Mouse (Mus musculus) liver, embryonic 11.5 days (tissue): ENCODE results near the gene Hoxa6. TPM values are rescaled to one million over a fixed set of nuclear protein-coding genes. Genes with fewer than 3 reads are reported as not detected.

Experiments
- ATAC-seq: fragments of 200-750 bp; cut with Nextera tagmentation; replicated peaks from 2 replicates; pipeline ENCODE4 v1.8.0; 2017; ENCODE audit warnings: moderate number of reproducible peaks, mild to moderate bottlenecking, moderate TSS enrichment, moderate library complexity; ENCODE audit not compliant: low FRiP score
- DNase-seq: peaks from one replicate; pipeline ENCODE4 v3.0.0-alpha.2; 2017; ENCODE audit warnings: low spot score
- H3K27ac ChIP-seq: fragments of 300-500 bp; sonication (generic); 2 replicates; pipeline ENCODE4 v1.5.1; 2014; ENCODE audit warnings: mild to moderate bottlenecking, low read depth, low read length, control low read depth
- H3K27me3 ChIP-seq: fragments of 300-500 bp; sonication (generic); replicated peaks from 2 replicates; pipeline ENCODE4 v1.6.1; 2014; ENCODE audit warnings: low read length, mixed read lengths; ENCODE audit not compliant: control insufficient read depth, insufficient read depth
- H3K36me3 ChIP-seq: fragments of 300-500 bp; sonication (generic); 2 replicates; pipeline ENCODE4 v1.6.1; 2014; ENCODE audit warnings: mild to moderate bottlenecking, low read length, moderate library complexity, mixed read lengths; ENCODE audit not compliant: control insufficient read depth, insufficient read depth
- H3K4me1 ChIP-seq: fragments of 300-500 bp; sonication (generic); replicated peaks from 2 replicates; pipeline ENCODE4 v1.6.1; 2014; ENCODE audit warnings: low read length, mixed read lengths; ENCODE audit not compliant: control insufficient read depth, insufficient read depth
- H3K4me2 ChIP-seq: fragments of 300-500 bp; sonication (generic); 2 replicates; pipeline ENCODE4 v1.6.1; 2014; ENCODE audit warnings: mild to moderate bottlenecking, control low read depth, moderate library complexity
- H3K4me3 ChIP-seq: fragments of 300-500 bp; sonication (generic); 2 replicates; pipeline ENCODE4 v1.5.1; 2014; ENCODE audit warnings: low read depth, low read length, control low read depth
- H3K9ac ChIP-seq: fragments of 300-500 bp; sonication (generic); 2 replicates; pipeline ENCODE4 v1.6.1; 2014; ENCODE audit warnings: low read depth, low read length, control low read depth
- H3K9me3 ChIP-seq: fragments of 300-500 bp; sonication (generic); 2 replicates; pipeline ENCODE4 v1.6.1; 2016; ENCODE audit warnings: low read length, inconsistent platforms, mixed read lengths; ENCODE audit not compliant: control insufficient read depth
- WGBS: fragments of 180-500 bp; shearing (Covaris S2); extraction: QIAGEN DNeasy Blood & Tissue Kit; methylation state at CpG from one replicate; pipeline ENCODE4 v1.1.7; 2014; 5-methylcytosine and 5-hydroxymethylcytosine counted together
- polyA plus RNA-seq: library from polyadenylated mRNA; unstranded; fragments of >200 nt; fragmentation: Nextera tagmentation; extraction: Ambion mirVana; gene quantifications from 2 replicates; pipeline ENCODE4 v1.2.1, GENCODE M21; 2014

Hoxa6 gene
- polyA plus RNA-seq, 1 experiment from 2014 or later = 0.45 TPM

DNA sequence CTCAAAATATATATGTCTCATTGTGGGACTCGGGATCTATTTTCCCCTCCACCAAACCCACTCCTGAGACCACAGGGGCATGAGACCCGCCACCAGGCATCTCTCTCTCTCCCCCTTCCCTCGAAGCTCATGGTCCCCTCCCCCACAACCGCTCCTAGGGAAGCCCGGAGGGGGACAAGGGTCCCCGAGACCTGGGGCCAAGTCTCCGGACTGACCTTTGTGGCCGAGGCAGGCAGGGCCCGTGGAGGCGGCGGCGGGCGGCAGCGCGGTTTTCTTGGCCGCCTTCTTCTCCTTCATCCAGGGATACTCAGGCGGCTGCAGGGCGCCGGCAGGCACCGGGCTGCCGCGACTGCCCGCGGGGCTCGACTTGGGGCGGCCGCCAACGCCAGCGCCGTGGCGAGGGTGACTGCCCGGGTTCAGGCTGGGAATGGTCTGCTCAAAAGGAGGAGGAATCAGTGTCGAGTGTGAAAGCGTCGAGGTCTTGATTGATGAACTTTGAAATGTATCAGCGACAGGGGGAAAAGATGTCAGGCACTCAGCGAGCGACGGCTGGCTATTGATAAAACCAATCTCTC is 44.4 kb downstream of the Hoxa6 start:
- H3K4me3 ChIP-seq = peak overlapping the region; percentile 41
- 0 out of 2 replicates have a peak, but pooled peaks cover 3% of the 10 kb centered on the region for H3K4me1 ChIP-seq
- H3K4me2 ChIP-seq = peak overlapping the region; percentile 48
- H3K9ac ChIP-seq = peak overlapping the region; percentile 47
- WGBS = under 1% methylated on average over 39 of the region's 39 CpGs
- H3K27me3 ChIP-seq = peaks cover 97% of the 10 kb centered on the region
- peak overlapping the region; percentile 86 for H3K27ac ChIP-seq
- no peak for ATAC-seq
- H3K9me3 ChIP-seq = no peaks in the 10 kb centered on the region
- H3K36me3 ChIP-seq = no peaks in the 10 kb centered on the region
- peak; percentile 55 for DNase-seq

- H3K4me1 ChIP-seq = no peaks in the 10 kb centered on the region
- H3K9ac ChIP-seq = peak overlapping the region; percentile 47; the same call in 1 of the 2 replicates
- H3K4me3 ChIP-seq = peak overlapping the region; percentile 41
- DNase-seq (peak; percentile 49), ATAC-seq (no peak)
- peaks cover 98% of the 10 kb centered on the region for H3K27me3 ChIP-seq
- no peaks in the 10 kb centered on the region for H3K36me3 ChIP-seq
- 8% methylated on average over 17 of the region's 17 CpGs for WGBS
- H3K4me2 ChIP-seq = peak overlapping the region; percentile 48
- peak overlapping the region; percentile 86 for H3K27ac ChIP-seq
- no peaks in the 10 kb centered on the region for H3K9me3 ChIP-seq
Measured at GRCm38 (mm10) chr6:52163366-52164031, 45.0 kb downstream of the Hoxa6 start.

DNA sequence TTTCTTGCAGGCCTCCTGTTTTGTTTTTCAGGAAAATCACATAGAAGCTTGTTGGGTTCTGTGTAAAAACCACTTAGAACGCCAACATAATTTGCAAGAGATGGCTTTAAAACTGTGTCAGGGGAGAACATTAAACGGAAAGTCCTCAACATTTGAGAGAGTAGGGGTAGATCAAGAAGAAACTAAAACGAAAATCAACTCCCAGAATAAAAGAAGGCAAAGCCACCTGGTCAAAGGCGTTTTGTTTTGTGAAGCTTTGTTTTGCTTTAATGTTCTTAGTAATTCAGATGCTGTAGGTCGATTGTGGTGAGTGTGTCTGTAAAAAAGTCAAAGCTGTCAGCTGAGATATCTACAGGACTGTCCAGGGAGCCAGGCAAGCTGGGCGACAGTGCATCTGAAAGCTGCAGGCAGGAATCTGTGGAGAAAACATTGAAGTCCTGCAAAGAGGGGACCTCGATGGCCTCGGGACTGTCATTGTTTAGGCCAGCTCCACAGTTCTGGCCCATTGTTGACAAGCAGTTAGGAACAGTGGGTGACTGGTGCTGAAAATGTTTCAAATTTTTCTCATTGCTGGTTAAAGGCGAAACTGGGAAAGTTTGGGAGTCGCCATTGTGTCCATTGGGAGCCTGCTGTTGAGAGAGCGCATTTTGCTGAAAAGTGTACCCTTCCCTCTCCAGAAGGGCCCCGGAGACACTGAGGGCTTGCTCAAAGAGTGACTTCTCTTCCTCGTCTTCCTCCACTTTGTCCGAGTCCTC is 45.7 kb downstream of the Hoxa6 start:
- Histone ChIP-seq H3K36me3 (no peaks in the 10 kb centered on the region), H3K4me1 (no peaks in the 10 kb centered on the region), H3K4me3 (peak overlapping the region; percentile 41), H3K27me3 (peaks cover 98% of the 10 kb centered on the region), H3K4me2 (peak overlapping the region; percentile 48), H3K27ac (peak overlapping the region; percentile 72; the same call in 1 of the 2 replicates), H3K9ac (peak overlapping the region; percentile 47), H3K9me3 (no peaks in the 10 kb centered on the region)
- ATAC-seq = no peak
- 11% methylated on average over 14 of the region's 14 CpGs for WGBS
- DNase-seq = no peak

DNA sequence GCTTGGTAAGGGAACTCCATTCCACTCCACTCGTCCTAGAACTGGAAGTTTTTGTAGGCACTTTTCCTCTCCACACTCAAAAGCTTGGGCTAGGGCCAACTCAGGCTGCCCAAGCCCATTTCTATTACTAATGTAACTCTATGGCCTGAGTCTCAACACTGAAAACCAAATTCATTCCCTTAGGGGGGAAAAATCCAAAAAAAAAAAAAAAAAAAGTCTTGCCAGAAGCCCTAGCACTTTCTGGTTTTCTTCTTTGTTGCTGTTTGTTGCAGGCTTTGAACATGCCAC is 46.5 kb downstream of the Hoxa6 start:
- H3K4me2 ChIP-seq = peak overlapping the region; percentile 83
- H3K27ac ChIP-seq = no peak overlapping the region
- WGBS = 25% methylated on average over 1 of the region's 1 CpGs
- ATAC-seq (no peak), DNase-seq (no peak)
- no peaks in the 10 kb centered on the region for H3K4me1 ChIP-seq
- peaks cover 98% of the 10 kb centered on the region for H3K27me3 ChIP-seq
- H3K9me3 ChIP-seq = no peaks in the 10 kb centered on the region
- no peaks in the 10 kb centered on the region for H3K36me3 ChIP-seq
- peak overlapping the region; percentile 7; the same call in 1 of the 2 replicates for H3K9ac ChIP-seq
- H3K4me3 ChIP-seq = no peak overlapping the region

DNA sequence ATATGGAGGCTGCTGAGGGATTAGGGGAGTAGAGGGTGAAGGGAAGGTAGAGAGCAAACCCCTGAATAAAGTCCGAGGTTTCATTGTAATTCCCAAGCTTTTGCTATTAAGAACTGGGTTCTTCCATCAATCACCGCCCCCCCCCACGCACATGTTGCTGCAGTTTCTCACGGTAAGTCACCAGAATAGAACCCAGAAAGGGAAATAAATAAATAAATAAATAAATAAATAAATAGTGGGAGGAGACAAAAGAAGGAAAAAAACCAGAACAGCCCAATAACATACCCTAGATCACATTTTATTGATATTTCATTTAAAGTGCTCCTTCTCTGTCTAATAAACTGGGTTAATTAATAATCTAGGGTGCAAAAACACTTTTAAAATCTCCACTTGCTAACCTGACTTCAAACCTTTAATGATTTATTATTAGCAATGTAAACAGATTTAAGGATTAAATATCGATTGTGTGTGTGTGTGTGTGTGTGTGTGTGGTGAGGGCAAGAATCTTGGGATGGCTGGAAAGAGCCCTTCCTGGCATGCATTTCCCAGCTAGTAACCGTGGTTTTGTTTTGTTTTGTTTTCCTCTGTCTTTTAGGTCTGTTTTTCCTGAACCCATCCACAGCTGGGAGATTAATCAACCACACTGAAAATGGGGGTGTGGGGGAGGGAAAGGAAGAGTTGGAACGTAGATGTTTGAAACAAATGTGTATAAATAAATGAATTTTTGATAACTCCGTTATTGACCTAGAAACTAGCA is 47.0 kb downstream of the Hoxa6 start:
- ATAC-seq (no peak), DNase-seq (no peak)
- Histone ChIP-seq H3K27me3 (peaks cover 98% of the 10 kb centered on the region), H3K9ac (peak overlapping the region; percentile 7; the same call in 1 of the 2 replicates), H3K9me3 (no peaks in the 10 kb centered on the region), H3K4me2 (peak overlapping the region; percentile 83), H3K4me1 (no peaks in the 10 kb centered on the region), H3K4me3 (peak overlapping the region; percentile 66), H3K36me3 (no peaks in the 10 kb centered on the region), H3K27ac (peak overlapping the region; percentile 84; the same call in 1 of the 2 replicates)
- WGBS = 22% methylated on average over 8 of the region's 8 CpGs

GRCm38 (mm10) chr6:52160511-52161335 is 47.8 kb downstream of the Hoxa6 start:
- Histone ChIP-seq H3K4me3 (peak overlapping the region; percentile 66), H3K27me3 (peaks cover 98% of the 10 kb centered on the region), H3K36me3 (no peaks in the 10 kb centered on the region), H3K4me1 (no peaks in the 10 kb centered on the region), H3K4me2 (peak overlapping the region; percentile 83), H3K9me3 (no peaks in the 10 kb centered on the region), H3K9ac (peak overlapping the region; percentile 56), H3K27ac (peak overlapping the region; percentile 84)
- DNase-seq (peak; percentile 43), ATAC-seq (no peak)
- WGBS = 10% methylated on average over 30 of the region's 30 CpGs

DNA sequence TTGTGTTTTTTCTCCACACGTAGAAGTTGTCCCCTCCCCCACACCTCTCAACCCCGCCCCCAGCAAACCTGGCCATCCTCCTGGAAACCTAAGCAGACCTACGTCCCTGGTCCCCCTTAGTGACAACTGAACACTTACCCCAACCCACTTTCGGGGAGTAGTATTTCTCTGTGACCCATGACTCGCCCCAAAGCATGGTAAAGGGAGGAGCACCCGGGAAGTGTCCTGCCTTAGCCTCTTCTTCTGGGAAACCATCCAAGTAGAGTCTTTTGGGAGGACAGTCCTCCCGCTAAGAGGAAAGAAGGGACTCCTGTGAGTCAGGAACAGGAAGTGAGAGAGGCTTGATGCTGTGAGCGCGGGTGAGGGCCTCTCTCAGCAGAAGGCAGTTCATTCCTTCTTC is 48.5 kb downstream of the Hoxa6 start:
- DNase-seq (no peak), ATAC-seq (no peak)
- peak overlapping the region; percentile 56; the same call in 1 of the 2 replicates for H3K9ac ChIP-seq
- H3K36me3 ChIP-seq = no peaks in the 10 kb centered on the region
- H3K4me3 ChIP-seq = peak overlapping the region; percentile 66
- peak overlapping the region; percentile 83 for H3K4me2 ChIP-seq
- WGBS = 3% methylated on average over 9 of the region's 9 CpGs
- no peaks in the 10 kb centered on the region for H3K9me3 ChIP-seq
- peak overlapping the region; percentile 84; the same call in 1 of the 2 replicates for H3K27ac ChIP-seq
- H3K4me1 ChIP-seq = no peaks in the 10 kb centered on the region
- H3K27me3 ChIP-seq = peaks cover 97% of the 10 kb centered on the region
